Mouse (Mus musculus): ENCODE measurements at regions not wholly inside any gene's neighbourhood (a gene's known extent, or its start where the extent isn't known, plus 50 kb on each side); places are given as distances from the start of the nearest gene placed in this dataset.

GRCm38 (mm10) chr6:81173018-81173417, 750.5 kb upstream of the Gcfc2 start:
- DNase-seq = no peak

- no peak for DNase-seq
These were observed 733.3 kb upstream of the Gcfc2 start for GRCm38 (mm10) chr6:81190218-81190617.

GRCm38 (mm10) chr6:81210521-81210920, 712.9 kb upstream of the Gcfc2 start:
- no peak for DNase-seq

- no peak for DNase-seq
These were observed 692.7 kb upstream of the Gcfc2 start for GRCm38 (mm10) chr6:81230747-81231146.

GRCm38 (mm10) chr6:81259878-81260277, 663.6 kb upstream of the Gcfc2 start:
- DNase-seq = peak; percentile 56
